Mouse (Mus musculus) liver, embryonic 11.5 days (tissue): ENCODE results near the gene Sdccag8. TPM values are rescaled to one million over a fixed set of nuclear protein-coding genes. Genes with fewer than 3 reads are reported as not detected.

ENCODE experiments used
- ATAC-seq: fragments of 200-750 bp; cut with Nextera tagmentation; replicated peaks from 2 replicates; pipeline ENCODE4 v1.8.0; 2017; ENCODE audit warnings: moderate number of reproducible peaks, mild to moderate bottlenecking, moderate TSS enrichment, moderate library complexity; ENCODE audit not compliant: low FRiP score
- DNase-seq: peaks from one replicate; pipeline ENCODE4 v3.0.0-alpha.2; 2017; ENCODE audit warnings: low spot score
- H3K27ac ChIP-seq: fragments of 300-500 bp; sonication (generic); 2 replicates; pipeline ENCODE4 v1.5.1; 2014; ENCODE audit warnings: mild to moderate bottlenecking, low read depth, low read length, control low read depth
- H3K27me3 ChIP-seq: fragments of 300-500 bp; sonication (generic); replicated peaks from 2 replicates; pipeline ENCODE4 v1.6.1; 2014; ENCODE audit warnings: low read length, mixed read lengths; ENCODE audit not compliant: control insufficient read depth, insufficient read depth
- H3K36me3 ChIP-seq: fragments of 300-500 bp; sonication (generic); 2 replicates; pipeline ENCODE4 v1.6.1; 2014; ENCODE audit warnings: mild to moderate bottlenecking, low read length, moderate library complexity, mixed read lengths; ENCODE audit not compliant: control insufficient read depth, insufficient read depth
- H3K4me1 ChIP-seq: fragments of 300-500 bp; sonication (generic); replicated peaks from 2 replicates; pipeline ENCODE4 v1.6.1; 2014; ENCODE audit warnings: low read length, mixed read lengths; ENCODE audit not compliant: control insufficient read depth, insufficient read depth
- H3K4me2 ChIP-seq: fragments of 300-500 bp; sonication (generic); 2 replicates; pipeline ENCODE4 v1.6.1; 2014; ENCODE audit warnings: mild to moderate bottlenecking, control low read depth, moderate library complexity
- H3K4me3 ChIP-seq: fragments of 300-500 bp; sonication (generic); 2 replicates; pipeline ENCODE4 v1.5.1; 2014; ENCODE audit warnings: low read depth, low read length, control low read depth
- H3K9ac ChIP-seq: fragments of 300-500 bp; sonication (generic); 2 replicates; pipeline ENCODE4 v1.6.1; 2014; ENCODE audit warnings: low read depth, low read length, control low read depth
- H3K9me3 ChIP-seq: fragments of 300-500 bp; sonication (generic); 2 replicates; pipeline ENCODE4 v1.6.1; 2016; ENCODE audit warnings: low read length, inconsistent platforms, mixed read lengths; ENCODE audit not compliant: control insufficient read depth
- WGBS: fragments of 180-500 bp; shearing (Covaris S2); extraction: QIAGEN DNeasy Blood & Tissue Kit; methylation state at CpG from one replicate; pipeline ENCODE4 v1.1.7; 2014; 5-methylcytosine and 5-hydroxymethylcytosine counted together
- polyA plus RNA-seq: library from polyadenylated mRNA; unstranded; fragments of >200 nt; fragmentation: Nextera tagmentation; extraction: Ambion mirVana; gene quantifications from 2 replicates; pipeline ENCODE4 v1.2.1, GENCODE M21; 2014

Gene Sdccag8
- polyA plus RNA-seq, 1 experiment from 2014 or later: 11.7 TPM

- DNase-seq (no peak), ATAC-seq (no peak)
- H3K9me3 ChIP-seq: no peaks in the 10 kb centered on the region
- no peak overlapping the region for H3K9ac ChIP-seq
- H3K36me3 ChIP-seq: no peaks in the 10 kb centered on the region
- H3K4me1 ChIP-seq: no peaks in the 10 kb centered on the region
- no peak overlapping the region for H3K4me2 ChIP-seq
- H3K27ac ChIP-seq: no peak overlapping the region
- H3K4me3 ChIP-seq: no peak overlapping the region
- H3K27me3 ChIP-seq: no peaks in the 10 kb centered on the region
- 83% methylated on average over 3 of the region's 3 CpGs for WGBS
These were observed 213.2 kb downstream of the Sdccag8 start for GRCm38 (mm10) chr1:177027706-177028105.

- Histone ChIP-seq H3K27me3 (no peaks in the 10 kb centered on the region), H3K27ac (no peak overlapping the region), H3K36me3 (no peaks in the 10 kb centered on the region), H3K4me3 (no peak overlapping the region), H3K4me1 (no peaks in the 10 kb centered on the region), H3K9ac (no peak overlapping the region), H3K9me3 (no peaks in the 10 kb centered on the region), H3K4me2 (no peak overlapping the region)
- WGBS: 65% methylated on average over 2 of the region's 2 CpGs
- ATAC-seq (no peak), DNase-seq (no peak)
These were observed 214.6 kb downstream of the Sdccag8 start for GRCm38 (mm10) chr1:177029032-177029431.

- Histone ChIP-seq H3K4me1 (no peaks in the 10 kb centered on the region), H3K36me3 (no peaks in the 10 kb centered on the region), H3K9me3 (no peaks in the 10 kb centered on the region), H3K4me2 (no peak overlapping the region), H3K9ac (no peak overlapping the region), H3K27me3 (no peaks in the 10 kb centered on the region), H3K27ac (no peak overlapping the region), H3K4me3 (no peak overlapping the region)
- no peak for ATAC-seq
- DNase-seq: no peak
- WGBS: 82% methylated on average over 3 of the region's 3 CpGs
These were observed 216.2 kb downstream of the Sdccag8 start for GRCm38 (mm10) chr1:177030669-177031068.

- H3K27me3 ChIP-seq: no peaks in the 10 kb centered on the region
- ATAC-seq (no peak), DNase-seq (no peak)
- H3K9me3 ChIP-seq: no peaks in the 10 kb centered on the region
- H3K27ac ChIP-seq: no peak overlapping the region
- H3K9ac ChIP-seq: no peak overlapping the region
- no peak overlapping the region for H3K4me3 ChIP-seq
- H3K4me1 ChIP-seq: no peaks in the 10 kb centered on the region
- no peaks in the 10 kb centered on the region for H3K36me3 ChIP-seq
- 92% methylated on average over 1 of the region's 1 CpGs for WGBS
- no peak overlapping the region for H3K4me2 ChIP-seq
These were observed 216.7 kb downstream of the Sdccag8 start for GRCm38 (mm10) chr1:177031196-177031595.

- 41% methylated on average over 1 of the region's 1 CpGs for WGBS
- Histone ChIP-seq H3K9me3 (no peaks in the 10 kb centered on the region), H3K4me1 (no peaks in the 10 kb centered on the region), H3K27me3 (no peaks in the 10 kb centered on the region), H3K4me3 (no peak overlapping the region), H3K9ac (no peak overlapping the region), H3K4me2 (no peak overlapping the region), H3K36me3 (no peaks in the 10 kb centered on the region), H3K27ac (no peak overlapping the region)
- DNase-seq (no peak), ATAC-seq (no peak)
These were observed 217.8 kb downstream of the Sdccag8 start for GRCm38 (mm10) chr1:177032233-177032632.

GRCm38 (mm10) chr1:177035460-177035859 is 221.0 kb downstream of the Sdccag8 start:
- Histone ChIP-seq H3K27me3 (no peaks in the 10 kb centered on the region), H3K4me1 (no peaks in the 10 kb centered on the region), H3K4me2 (no peak overlapping the region), H3K27ac (no peak overlapping the region), H3K36me3 (no peaks in the 10 kb centered on the region), H3K4me3 (no peak overlapping the region), H3K9ac (no peak overlapping the region), H3K9me3 (no peaks in the 10 kb centered on the region)
- DNase-seq (no peak), ATAC-seq (no peak)
- WGBS: 74% methylated on average over 2 of the region's 2 CpGs

GRCm38 (mm10) chr1:177038383-177038782 is 223.9 kb downstream of the Sdccag8 start:
- no peak overlapping the region for H3K4me2 ChIP-seq
- H3K4me1 ChIP-seq: no peaks in the 10 kb centered on the region
- no peaks in the 10 kb centered on the region for H3K36me3 ChIP-seq
- 70% methylated on average over 2 of the region's 2 CpGs for WGBS
- no peak overlapping the region for H3K27ac ChIP-seq
- no peak overlapping the region for H3K4me3 ChIP-seq
- ATAC-seq (no peak), DNase-seq (no peak)
- H3K27me3 ChIP-seq: no peaks in the 10 kb centered on the region
- H3K9me3 ChIP-seq: no peaks in the 10 kb centered on the region
- H3K9ac ChIP-seq: no peak overlapping the region

- WGBS: 75% methylated on average over 6 of the region's 6 CpGs
- Histone ChIP-seq H3K27ac (no peak overlapping the region), H3K36me3 (no peaks in the 10 kb centered on the region), H3K9me3 (no peaks in the 10 kb centered on the region), H3K4me1 (no peaks in the 10 kb centered on the region), H3K9ac (no peak overlapping the region), H3K4me3 (no peak overlapping the region), H3K4me2 (no peak overlapping the region), H3K27me3 (no peaks in the 10 kb centered on the region)
- DNase-seq: no peak
- no peak for ATAC-seq
These were observed 224.7 kb downstream of the Sdccag8 start for GRCm38 (mm10) chr1:177039093-177039674.

GRCm38 (mm10) chr1:177040058-177040457 is 225.6 kb downstream of the Sdccag8 start:
- H3K36me3 ChIP-seq: no peaks in the 10 kb centered on the region
- H3K4me1 ChIP-seq: no peaks in the 10 kb centered on the region
- WGBS: 66% methylated on average over 4 of the region's 4 CpGs
- no peak overlapping the region for H3K4me3 ChIP-seq
- H3K27me3 ChIP-seq: no peaks in the 10 kb centered on the region
- no peak overlapping the region for H3K9ac ChIP-seq
- no peak for DNase-seq
- ATAC-seq: no peak
- no peak overlapping the region for H3K4me2 ChIP-seq
- H3K27ac ChIP-seq: no peak overlapping the region
- no peaks in the 10 kb centered on the region for H3K9me3 ChIP-seq
